Mouse (Mus musculus) A20 (cell line): ENCODE results near the gene Yap1.

Experiments used
- DNase-seq: peaks from one replicate; pipeline ENCODE4 v3.0.0-alpha.2; 2011; ENCODE audit warnings: low read depth, low spot score

The Yap1 gene

DNA sequence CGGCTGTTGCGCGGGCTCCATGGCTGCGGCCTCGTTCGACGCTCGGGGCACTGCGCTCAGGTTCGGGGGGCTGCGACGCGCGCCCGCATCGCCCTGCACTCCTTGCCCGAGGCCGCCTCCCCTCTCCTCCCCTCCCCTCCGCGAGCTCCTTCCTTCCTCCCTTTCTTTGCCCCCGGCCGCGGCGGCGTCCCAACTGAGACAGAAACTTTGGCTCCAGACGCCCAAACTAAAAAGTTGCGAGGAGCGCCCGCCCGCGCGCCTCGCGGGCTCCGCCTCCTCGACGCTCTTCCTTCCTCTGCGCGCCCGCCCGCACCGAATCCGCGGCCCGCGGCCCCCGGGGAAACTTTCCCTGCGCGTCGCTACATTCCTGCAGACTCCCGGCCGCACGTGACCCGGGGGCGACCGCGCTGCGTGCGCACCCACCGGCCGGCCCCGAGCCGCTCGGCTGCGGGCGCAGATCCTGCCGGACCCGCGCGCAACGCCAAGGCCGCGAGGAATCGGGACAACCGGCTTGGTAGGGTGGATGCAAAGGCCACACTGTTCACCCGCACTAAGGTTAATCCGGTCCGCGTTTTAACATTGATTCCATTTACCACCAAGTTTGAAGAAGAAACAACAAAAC is at the start of gene Yap1:
Gene Yap1, minus strand, starts transcription at position 227 of the 622 bp plus-strand sequence.
- DNase-seq, result no peak

DNA sequence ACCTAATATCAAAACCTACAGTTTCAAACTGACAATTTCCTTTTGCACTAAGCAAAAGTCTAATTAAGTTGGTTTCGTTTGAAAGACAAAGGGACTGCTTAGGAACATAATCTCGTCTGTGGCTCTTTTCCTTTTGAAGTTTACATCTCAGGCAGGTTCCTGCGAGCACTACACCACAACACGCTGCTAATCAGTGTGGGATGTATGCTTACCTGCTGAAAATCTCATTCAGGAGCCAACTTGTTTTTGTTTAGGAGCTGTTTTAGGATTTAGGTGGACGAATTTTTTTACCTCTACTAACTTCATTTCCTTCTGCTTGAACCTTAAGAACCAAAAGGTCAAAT is 38.6 kb upstream of the Yap1 start:
- DNase-seq, result no peak

DNA sequence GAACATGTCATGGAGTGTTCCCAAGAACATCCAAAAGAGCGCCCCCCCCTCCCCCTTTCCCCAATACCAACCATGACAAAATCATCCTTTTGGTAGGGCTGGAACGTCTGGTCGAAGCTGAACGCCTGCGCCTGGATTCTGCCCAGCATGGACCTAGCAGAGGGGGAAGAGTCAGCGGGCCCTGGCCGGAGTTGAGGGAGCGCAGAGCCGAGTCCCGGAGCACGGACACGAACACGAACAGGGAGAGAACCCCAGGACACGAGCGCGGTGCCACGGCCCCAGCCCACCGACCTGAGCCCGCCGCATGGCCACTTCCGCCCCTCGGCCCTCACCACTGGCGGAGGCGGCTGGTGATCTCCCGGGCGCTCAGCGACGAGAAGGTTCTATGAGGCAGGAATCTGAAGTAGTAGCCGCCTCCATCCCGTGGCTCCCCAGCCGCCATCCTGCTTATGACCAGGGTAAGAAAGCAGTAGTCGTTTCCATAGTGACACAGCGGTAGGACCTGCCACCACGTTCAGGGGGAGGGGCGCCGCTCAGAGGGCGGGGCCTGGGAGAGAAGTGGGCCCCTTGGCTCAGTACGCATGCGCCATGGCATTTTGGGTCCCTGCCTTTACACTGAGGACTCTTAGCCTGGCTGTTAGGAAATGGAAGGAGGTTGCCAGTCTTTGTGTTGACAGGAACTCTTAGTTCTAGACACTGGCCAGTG is 38.1 kb upstream of the Yap1 start, which contains the start of gene Cfap300:
Gene Cfap300, minus strand, starts transcription at position 486 of the 706 bp plus-strand sequence.
- peak; percentile 86 for DNase-seq

DNA sequence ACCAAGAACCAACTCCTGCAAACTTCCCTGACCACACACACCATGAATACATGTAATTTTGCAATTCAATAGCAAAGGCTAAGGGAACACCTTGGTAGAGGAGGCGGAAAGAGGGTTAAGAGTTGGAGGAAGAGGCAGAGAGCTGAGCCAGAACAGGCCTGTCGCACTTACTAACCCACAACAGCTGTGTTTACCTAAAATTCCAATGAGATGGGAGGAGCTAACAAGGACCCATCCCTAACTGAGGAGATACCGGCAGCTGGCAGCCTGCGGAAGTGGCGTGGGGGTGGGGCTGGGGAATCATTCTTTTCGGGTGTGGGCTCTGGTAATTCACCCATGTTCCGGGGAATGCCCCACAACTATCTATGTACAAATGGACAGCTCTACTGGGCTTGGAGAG is 31.1 kb upstream of the Yap1 start:
- no peak for DNase-seq

DNA sequence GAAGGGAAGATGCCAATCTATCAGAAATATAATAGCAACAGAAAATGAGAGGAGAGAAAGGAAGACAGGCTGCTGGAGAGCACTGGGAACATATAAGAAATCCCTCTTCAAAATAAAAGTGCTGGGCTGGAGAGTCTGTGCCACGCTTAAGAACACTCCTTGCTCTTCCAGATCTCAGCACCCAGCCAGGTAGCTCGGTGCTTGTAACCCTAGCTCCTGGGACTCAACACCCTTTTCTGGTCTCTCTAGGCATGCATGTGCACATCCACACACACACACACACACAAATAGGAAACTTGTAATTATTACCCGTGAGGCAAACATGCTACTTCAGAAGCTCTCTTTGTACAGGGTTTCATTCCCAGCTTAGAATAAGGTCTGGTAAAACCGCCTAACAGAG is 30.7 kb upstream of the Yap1 start:
- DNase-seq, result no peak

DNA sequence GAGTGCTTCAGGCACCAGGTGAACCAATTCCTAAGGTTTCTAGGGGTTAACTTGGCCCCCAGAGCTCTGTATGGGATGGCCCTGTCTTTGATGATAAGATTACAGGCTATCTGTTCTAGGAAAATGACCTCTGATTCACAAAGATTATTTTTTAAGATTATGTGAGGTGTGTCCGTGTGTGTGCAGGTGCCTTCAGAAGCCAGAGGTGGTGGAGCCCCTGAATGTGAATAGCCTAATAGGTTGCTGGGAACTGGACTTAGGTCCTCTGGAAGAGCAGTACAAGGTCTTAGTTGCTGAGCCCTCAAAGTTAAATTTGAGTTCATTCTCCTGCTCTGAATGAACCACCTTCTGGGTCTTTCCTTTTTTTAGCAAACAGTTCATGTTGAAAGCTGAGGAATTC is 29.7 kb upstream of the Yap1 start:
- no peak for DNase-seq

DNA sequence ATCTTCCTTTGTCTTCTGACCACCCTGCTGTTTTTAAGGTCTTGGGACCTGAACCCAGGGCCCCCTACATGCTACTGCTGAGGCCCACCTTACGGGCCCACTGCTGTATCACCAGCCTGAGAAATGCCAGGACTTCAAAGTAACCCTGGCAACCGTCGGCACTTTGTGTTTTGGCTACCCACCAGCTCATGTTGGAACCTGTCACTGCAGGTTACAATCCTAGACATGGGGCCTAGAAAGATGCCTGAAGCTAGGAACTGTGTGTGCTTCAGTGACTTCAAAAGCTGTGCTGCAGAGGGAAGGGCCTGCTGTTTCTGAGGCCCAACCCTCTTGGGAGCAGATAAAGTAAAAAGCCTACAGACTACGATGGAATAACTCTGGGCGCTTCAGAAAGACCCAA is 28.5 kb upstream of the Yap1 start:
- no peak for DNase-seq

DNA sequence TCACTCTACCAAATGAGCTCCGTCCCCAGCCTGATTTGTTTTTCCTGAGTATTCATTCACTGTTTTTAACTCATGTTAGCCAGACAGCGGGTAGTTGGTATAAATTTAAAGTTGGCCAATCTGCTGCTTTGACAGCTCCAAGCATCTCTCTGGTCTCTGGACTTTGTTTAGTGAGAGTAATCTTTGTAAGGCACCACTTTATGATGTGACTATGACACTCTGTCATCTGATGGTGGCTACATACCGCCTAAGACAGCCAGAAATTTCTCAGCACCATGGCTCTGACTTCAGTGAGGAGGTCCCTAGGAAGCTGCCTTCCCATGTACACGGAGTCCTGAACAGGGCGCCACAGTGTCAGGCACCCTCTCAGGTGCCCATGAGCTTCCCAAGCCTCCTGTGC is 14.2 kb upstream of the Yap1 start:
- DNase-seq, result no peak

DNA sequence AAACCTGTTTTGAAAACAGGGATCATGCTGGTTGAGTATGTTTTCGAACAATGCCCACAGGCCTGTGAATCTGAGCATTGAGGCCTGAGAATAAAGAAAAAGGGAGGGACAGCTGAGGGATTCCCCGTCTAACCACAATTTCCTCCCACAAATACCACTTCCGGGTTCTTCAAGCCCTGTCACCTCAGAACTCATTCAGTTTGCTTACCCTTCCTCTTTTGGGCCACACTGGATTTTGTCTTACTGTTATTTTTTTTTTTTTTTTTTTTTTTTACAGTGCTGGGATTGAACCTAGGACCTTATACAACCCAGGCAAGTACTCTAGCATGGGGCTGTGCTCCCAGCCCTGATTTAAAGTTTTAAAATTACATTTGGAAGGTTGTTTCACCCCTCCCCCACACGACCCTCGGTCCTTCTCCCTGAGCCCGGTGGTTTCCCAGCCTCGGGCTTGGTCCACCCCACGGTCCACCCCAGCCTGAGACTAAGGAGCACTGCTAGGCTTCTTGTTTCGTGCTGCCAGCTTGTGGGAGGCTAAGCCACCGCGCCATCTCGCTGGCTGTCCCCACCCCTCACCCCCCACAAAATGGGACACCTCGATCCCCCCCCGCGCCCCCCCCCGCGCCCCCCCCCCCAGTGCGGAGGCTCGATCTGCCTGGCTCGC is 13.0 kb upstream of the Yap1 start:
- DNase-seq, result peak; percentile 85

DNA sequence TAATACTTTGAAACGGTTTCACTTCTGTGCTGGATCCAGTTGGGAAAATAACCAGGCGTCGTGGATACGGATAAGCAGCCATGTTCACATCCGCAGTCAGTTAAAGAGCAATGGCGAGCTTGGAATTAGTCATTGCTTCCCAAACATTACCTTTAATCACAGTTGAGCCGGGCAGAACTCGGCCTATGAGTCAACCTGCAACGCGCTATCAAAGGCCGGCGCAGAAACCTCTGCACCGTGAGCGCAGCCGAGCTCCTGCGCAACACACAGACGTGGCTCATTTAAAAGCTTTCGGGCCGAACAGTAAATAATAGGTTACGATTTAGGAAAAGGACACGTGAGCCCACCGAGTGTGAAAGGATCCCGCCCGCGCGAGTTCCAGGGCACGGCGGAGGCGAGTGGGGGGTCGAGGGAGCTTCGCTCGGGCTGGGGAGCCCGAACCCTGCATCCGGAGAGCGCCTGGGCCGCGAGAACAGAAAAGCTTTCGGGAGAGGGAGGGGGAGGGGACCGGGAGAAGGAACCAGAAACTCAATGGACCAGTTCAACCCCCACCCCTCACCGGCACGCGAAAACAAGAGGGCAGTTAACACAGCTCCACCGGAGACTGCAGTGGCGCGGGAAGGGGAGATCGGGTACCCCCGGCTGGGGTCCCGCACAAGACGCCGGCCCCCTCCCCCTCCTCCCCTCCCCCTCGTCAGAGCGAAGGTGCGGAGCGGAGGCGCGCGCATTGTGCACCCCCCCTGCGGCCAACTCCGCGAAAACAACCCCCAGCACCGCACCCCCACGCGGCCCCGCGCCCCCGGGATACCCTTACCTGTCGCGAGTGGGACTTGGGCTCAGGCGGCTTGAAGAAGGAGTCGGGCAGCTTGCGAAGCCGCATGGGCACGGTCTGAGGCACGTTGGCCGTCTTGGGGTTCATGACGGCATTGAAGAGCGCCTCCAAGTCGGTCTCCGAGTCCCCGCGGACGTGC is 810 bp downstream of the Yap1 start:
- no peak for DNase-seq

DNA sequence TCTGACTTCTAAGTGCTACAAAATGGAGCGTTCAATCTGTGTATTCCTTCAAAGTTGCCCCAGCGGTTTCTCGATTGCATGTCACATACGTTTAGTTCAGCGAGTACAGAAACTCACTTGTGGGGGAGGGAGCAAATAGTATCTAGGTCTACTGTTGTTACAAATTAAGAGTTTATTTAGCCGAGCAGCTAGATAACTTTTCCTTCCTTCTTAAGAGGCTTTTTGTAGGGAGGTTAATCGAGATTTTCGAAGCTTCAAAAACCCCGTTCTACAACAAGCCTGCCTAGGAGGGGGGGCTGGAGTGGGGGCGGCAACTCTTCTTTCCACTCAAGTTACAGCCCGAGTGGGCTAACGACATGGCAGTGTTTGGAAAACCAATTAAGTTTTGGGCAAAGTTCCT is 1.6 kb downstream of the Yap1 start:
- DNase-seq, result no peak

DNA sequence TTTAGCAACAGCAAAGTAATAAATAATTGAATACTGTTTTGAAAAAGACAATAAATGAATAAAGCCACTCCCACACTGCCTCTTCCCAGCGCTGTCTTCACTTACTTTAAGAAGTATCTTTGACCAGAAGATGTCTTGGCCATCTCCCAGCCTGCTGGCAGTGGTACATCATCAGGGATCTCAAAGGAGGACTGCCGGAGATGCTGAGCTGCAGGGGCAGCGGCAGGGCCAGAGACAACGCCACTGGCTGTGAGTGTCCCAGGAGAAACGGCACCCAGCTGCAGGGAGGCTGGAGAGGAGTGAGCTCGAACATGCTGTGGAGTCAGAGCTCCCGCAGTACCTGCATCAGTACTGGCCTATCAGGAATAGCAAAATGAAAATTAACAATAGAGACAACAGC is 3.0 kb downstream of the Yap1 start:
- no peak for DNase-seq

DNA sequence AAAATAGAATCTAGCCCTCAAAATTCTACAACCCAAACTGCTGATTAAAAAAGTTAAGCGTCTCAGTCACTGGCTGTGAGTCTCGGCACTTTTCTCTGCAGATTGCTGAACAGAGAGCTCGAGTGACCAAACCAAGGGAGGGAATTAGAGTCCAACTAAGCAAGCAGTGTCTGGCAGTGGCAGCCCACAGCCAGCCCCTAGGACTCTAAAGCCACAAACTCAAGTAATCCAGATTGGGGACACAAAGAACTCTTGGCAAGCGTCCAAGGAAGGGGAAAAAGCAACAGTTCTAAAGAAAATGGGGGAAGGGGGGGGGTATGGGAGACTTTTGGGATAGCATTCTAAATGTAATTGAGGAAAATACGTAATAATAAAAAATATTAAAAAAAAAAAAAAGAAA is 10.1 kb downstream of the Yap1 start:
- no peak for DNase-seq

DNA sequence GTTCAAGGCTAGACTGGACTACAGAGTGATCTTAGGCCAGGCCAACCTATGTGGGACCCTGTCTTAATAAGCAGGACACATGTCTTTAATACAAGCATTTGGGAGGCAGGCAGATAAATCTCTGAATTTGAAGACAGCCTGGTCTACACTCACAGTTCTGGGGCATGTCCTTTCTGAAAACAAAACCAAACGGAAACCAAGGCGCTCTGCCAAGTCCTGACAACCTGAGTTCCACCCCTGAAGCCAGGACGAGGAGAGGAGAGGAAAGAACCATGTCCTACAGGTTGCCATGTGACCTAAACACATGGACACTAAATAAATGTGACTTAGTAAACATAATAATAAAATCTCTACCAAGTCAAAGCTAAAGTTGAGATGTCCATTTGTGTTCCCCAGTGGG is 11.7 kb downstream of the Yap1 start:
- DNase-seq, result no peak

DNA sequence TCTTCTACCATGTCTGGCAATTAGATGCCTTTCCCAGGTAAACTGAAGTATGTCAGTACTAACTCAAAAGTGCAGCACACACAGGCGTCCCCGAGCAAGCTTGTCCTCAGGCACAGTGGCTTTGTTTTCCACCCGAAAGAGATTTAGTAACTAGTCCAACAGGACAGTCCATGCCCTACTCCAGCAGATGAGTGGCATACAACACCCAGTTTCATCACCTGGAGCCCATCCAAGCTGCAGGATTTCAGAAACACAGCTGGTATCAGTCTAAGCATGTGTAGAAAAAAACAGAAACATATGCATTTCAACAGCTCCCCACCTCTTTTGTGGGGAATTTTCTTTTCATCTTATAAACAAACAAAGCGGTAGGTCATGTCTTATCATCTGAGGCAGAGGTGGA is 13.5 kb downstream of the Yap1 start:
- no peak for DNase-seq

DNA sequence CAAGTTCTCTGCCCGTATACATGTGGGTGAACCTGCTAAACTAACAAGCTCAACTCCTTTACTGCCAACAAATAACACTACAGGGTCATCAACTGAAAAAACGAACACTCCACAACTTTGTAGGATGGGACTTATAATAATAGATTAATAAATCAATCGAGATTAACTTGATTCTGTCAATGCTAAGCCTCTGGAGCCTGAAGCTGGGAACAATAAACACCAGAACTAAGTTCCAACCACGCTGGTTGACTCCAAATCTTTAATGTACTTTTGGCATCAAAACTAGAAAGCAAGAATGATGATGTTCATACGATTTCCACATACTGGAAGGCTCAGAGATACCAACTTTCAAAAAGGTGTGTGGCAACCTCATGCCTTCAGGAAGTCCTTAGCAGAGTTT is 17.3 kb downstream of the Yap1 start:
- DNase-seq, result no peak

DNA sequence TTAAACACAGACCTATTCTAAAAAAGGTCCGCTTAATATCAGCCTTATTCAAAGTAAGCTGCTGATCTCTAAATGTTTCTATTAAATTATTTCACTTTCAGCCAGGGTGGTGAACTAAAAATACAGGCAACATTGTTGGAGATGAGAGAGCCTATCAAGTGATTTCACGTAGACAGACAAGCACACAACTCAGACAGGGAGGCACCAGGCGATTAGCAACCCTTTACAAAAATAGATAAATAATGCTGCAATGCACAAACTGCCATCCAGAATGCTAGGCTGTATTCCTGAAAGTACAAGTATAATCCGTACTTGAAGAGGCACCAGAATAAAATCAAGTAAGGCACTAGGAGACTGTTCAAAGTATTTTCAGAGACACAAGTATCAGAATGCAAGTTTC is 20.1 kb downstream of the Yap1 start:
- no peak for DNase-seq

DNA sequence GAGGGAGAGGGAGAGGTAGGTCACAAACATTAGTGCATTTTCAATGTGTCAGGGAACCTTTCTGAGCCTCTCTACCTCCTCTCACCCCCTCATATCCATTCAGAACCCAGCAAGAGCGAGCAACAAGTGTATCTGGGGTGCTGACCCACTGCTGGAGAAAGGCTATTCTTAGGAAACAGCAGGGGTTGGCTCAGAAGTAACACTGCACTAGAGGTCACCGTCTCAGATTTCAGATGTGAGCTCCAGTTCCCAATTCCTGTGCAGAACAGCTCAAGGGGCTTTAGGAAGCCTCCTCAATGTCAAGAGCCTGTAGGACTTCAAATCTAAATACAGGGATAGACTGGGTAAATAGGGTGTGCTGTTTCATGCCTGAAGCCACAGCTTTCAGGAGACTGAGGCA is 20.7 kb downstream of the Yap1 start:
- DNase-seq, result no peak

DNA sequence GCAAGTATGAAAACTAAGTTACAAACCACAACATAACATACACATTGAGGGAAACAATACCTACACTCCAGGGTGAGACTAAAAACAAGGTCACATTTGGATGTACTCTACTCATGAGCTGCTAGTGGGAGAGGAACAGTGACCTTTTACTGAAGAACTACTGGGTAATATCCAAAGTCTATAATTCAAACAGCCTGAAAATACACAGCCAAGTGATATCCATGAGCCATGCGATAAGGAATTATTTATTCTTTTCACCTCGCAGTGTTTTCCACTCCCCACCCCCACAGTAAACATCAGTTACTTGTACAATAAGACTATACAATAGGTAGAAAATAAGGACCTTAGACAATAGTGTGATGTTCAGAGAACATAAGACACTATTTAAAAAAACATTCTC is 24.2 kb downstream of the Yap1 start:
- DNase-seq, result no peak

DNA sequence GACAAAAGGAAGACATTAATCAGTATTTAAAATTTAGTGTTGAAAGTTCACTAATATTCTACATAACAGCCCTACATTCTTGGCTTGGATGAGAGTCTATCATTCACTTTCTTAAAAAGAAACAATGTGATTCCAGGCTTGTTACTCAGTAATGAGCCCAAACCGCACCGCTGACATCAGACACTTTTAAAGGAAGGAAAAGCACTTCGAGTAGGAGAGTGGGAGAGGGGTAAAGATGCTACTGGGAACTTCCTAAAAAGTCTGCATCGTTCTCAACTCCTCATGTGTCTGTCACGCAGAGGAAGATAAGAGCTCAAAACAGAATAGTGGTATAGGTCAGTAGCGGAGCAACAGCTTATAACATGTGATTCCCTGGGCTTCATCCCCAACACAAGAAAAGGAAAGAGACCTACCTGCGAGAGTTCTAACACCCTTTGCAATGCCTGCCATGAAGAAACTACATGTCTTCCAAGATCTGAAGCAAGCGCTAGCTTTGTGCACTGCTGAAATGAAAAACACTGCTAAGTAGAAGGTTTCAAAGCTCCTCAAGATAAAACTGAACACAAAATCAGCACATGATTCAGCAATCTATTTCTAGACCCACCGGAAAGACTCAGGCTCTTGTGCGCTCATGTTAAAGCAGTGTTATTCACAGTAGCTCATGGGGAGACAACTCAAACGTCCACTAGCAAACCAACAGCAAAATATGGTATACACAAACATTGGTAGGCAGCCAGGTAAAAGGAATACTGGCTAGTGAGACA is 25.1 kb downstream of the Yap1 start:
- no peak for DNase-seq

DNA sequence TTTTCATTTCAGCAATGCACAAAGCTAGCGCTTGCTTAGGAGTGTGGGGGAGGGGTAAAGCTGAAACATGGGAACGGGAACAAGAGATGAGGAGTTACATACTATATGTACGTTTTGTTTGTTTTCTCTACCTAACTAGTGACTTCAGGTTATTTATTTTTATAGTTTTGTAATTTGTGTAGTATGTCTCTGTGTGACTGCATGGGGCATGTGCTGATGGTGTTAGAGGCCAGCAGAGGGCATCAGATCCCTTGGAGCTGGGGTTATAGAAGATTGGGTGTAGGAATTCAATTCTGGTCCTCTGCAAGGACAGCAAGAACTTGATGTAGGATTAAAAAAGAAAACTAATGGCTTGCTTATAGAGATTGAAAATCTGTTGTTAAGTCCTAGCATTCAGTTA is 25.9 kb downstream of the Yap1 start:
- peak; percentile 43 for DNase-seq
